Mouse (Mus musculus): ENCODE results near the gene Slc1a1. TPM values are rescaled to one million over a fixed set of nuclear protein-coding genes. Genes with fewer than 3 reads are reported as not detected.

The Slc1a1 gene
- polyA plus RNA-seq, 1 experiment, result 23.4 TPM

DNA sequence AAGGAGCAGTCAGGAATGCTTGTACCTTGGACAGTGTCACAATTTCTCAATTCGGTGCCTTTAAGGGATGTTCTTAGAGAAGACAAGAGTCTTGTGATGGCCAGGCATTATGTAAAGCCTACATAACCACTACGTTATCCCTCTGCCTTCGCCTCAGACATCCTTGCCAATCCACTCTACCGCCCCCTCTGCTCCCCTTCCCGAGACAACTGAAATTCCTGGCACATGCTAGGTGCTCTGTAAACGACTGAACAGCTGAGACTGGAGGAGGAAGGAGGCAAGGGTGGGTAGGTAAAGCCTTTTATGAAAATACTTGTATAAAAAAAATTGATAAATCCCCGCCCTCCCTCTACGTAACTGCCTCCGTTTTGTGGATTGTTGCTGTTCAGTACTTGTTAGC is 73.8 kb downstream of the Slc1a1 start:
- Histone ChIP-seq H3K4me3 (ENCODE audit: low read depth, low read length) (no peak overlapping the region), H3K27ac (ENCODE audit: insufficient read depth, low read depth, low read length) (no peak overlapping the region), H3K27me3 (ENCODE audit: control insufficient read depth, insufficient read depth, low read length) (no peaks in the 10 kb centered on the region), H3K36me3 (ENCODE audit: control insufficient read depth, insufficient read depth, low read length) (peaks cover 22% of the 10 kb centered on the region), H3K4me1 (ENCODE audit: control insufficient read depth, insufficient read depth, insufficient read length, low read length) (peaks cover 3% of the 10 kb centered on the region; the same call in 1 of the 2 replicates)
- TF ChIP-seq CTCF (IDR thresholded peaks at IDR 0.05; ENCODE audit: extremely low read depth, insufficient read length, insufficient replicate concordance, low read depth, low read length) (no peak), POLR2A (IDR thresholded peaks at IDR 0.05; ENCODE audit: low read depth, low read length) (no peak)
- 82% methylated on average over 9 of the region's 9 CpGs for WGBS

DNA sequence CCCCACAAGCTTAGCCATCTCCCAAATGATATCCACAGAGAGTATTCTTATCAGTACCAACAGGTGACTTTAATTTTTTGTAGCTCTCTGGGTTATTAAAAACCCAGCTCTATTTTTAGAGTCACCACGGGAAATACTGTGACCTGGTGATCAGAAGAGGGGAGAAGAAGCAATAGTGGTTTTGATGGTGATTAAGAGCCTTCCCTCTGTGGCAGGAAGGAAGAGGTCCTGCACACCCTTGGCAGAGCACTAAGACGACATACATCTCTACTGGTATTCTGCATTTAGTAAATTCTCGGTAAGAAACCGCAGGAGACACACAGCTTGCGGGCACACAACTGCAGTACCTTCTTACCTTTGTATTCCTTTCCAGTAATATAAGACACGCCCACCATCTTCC is 79.7 kb downstream of the Slc1a1 start:
- TF ChIP-seq POLR2A (IDR thresholded peaks at IDR 0.05; ENCODE audit: low read depth, low read length) (no peak), CTCF (IDR thresholded peaks at IDR 0.05; ENCODE audit: extremely low read depth, insufficient read length, insufficient replicate concordance, low read depth, low read length) (no peak)
- WGBS, result 70% methylated on average over 6 of the region's 6 CpGs
- no peaks in the 10 kb centered on the region for H3K27me3 ChIP-seq (ENCODE audit: control insufficient read depth, insufficient read depth, low read length)

DNA sequence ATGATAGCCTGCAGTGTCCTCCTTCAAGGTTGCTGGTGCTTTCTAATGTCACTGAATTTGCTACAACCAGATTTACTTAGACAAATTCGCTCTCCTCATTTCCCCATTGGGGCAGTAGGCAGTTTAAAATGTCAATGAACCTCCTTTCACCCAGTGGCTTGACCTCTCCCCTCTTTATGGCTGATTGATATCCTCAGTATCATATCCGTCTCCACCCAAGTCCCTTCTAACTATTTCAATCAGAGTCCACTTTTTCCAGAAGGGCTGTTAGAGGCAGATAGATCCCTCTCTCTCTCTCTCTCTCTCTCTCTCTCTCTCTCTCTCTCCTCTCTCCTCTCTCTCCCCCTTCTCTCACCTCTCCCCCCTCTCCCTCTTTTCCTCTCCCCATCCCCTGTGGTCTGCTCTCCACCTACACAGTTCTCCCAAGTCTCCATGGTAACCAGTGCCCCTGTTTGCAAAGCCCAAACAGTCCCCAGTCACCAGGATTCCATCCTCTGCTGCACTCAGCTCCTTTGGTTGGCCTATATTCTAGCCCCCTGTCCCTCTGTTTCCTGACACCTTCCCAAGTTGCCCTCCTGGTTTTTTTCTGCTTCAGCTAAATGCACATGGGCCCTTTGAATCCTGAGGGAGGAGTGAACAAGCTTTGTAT is 80.9 kb downstream of the Slc1a1 start:
- WGBS, result 21% methylated on average over 2 of the region's 2 CpGs
- Histone ChIP-seq H3K27ac (ENCODE audit: insufficient read depth, low read depth, low read length) (peak overlapping the region; percentile 86), H3K4me3 (ENCODE audit: low read depth, low read length) (no peak overlapping the region), H3K36me3 (ENCODE audit: control insufficient read depth, insufficient read depth, low read length) (peaks cover 7% of the 10 kb centered on the region), H3K4me1 (ENCODE audit: control insufficient read depth, insufficient read depth, insufficient read length, low read length) (peaks cover 27% of the 10 kb centered on the region; the same call in 1 of the 2 replicates), H3K27me3 (ENCODE audit: control insufficient read depth, insufficient read depth, low read length) (no peaks in the 10 kb centered on the region)
- TF ChIP-seq CTCF (IDR thresholded peaks at IDR 0.05; ENCODE audit: extremely low read depth, insufficient read length, insufficient replicate concordance, low read depth, low read length), result no peak

More for the DNA sequence above, 79.7 kb downstream of the Slc1a1 start:
- Histone ChIP-seq H3K4me3 (ENCODE audit: low read depth, low read length) (no peak overlapping the region), H3K27ac (ENCODE audit: insufficient read depth, low read depth, low read length) (no peak overlapping the region; the same call in 1 of the 2 replicates), H3K36me3 (ENCODE audit: control insufficient read depth, insufficient read depth, low read length) (peaks cover 8% of the 10 kb centered on the region), H3K4me1 (ENCODE audit: control insufficient read depth, insufficient read depth, insufficient read length, low read length) (peaks cover 27% of the 10 kb centered on the region; the same call in 1 of the 2 replicates)

DNA sequence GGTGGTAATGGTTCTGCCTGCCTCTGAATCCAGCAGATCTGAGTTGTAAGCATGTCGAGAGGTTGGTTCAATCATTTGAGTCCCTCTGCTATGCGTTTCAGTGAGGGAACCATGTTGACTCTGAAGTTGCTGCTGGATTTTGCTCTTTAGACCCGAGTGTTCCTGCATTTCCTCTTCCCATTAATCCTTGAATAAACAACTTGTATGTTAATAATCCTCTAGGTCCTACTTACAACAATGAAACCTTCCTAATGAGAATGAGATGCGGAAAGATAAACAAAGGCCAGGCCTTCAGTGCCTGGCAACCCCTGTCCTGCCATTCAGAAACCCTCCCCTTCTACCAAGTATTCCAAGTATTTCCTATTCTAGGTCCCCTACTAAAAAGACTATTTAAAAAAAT is 81.6 kb downstream of the Slc1a1 start:
- H3K4me1 ChIP-seq (ENCODE audit: control insufficient read depth, insufficient read depth, insufficient read length, low read length), result peaks cover 27% of the 10 kb centered on the region; the same call in 1 of the 2 replicates
- peak overlapping the region; percentile 86 for H3K27ac ChIP-seq (ENCODE audit: insufficient read depth, low read depth, low read length)
- TF ChIP-seq POLR2A (IDR thresholded peaks at IDR 0.05; ENCODE audit: low read depth, low read length), result no peak
- TF ChIP-seq CTCF (IDR thresholded peaks at IDR 0.05; ENCODE audit: extremely low read depth, insufficient read length, insufficient replicate concordance, low read depth, low read length), result no peak
- WGBS, result 19% methylated on average over 4 of the region's 4 CpGs
- H3K4me3 ChIP-seq (ENCODE audit: low read depth, low read length), result no peak overlapping the region
- H3K36me3 ChIP-seq (ENCODE audit: control insufficient read depth, insufficient read depth, low read length), result peaks cover 4% of the 10 kb centered on the region; the same call in 1 of the 2 replicates
- no peaks in the 10 kb centered on the region for H3K27me3 ChIP-seq (ENCODE audit: control insufficient read depth, insufficient read depth, low read length)

- Histone ChIP-seq H3K36me3 (ENCODE audit: control insufficient read depth, insufficient read depth, low read length) (no peaks in the 10 kb centered on the region), H3K27me3 (ENCODE audit: control insufficient read depth, insufficient read depth, low read length) (no peaks in the 10 kb centered on the region), H3K4me3 (ENCODE audit: low read depth, low read length) (no peak overlapping the region), H3K4me1 (ENCODE audit: control insufficient read depth, insufficient read depth, insufficient read length, low read length) (peaks cover 27% of the 10 kb centered on the region; the same call in 1 of the 2 replicates), H3K27ac (ENCODE audit: insufficient read depth, low read depth, low read length) (no peak overlapping the region)
- 78% methylated on average over 5 of the region's 5 CpGs for WGBS
- TF ChIP-seq CTCF (IDR thresholded peaks at IDR 0.05; ENCODE audit: extremely low read depth, insufficient read length, insufficient replicate concordance, low read depth, low read length) (no peak), POLR2A (IDR thresholded peaks at IDR 0.05; ENCODE audit: low read depth, low read length) (no peak)
Measured at GRCm38 (mm10) chr19:28917839-28918238, 83.0 kb downstream of the Slc1a1 start.

- no peak for TF ChIP-seq CTCF (IDR thresholded peaks at IDR 0.05; ENCODE audit: extremely low read depth, insufficient read length, insufficient replicate concordance, low read depth, low read length)
- no peak for TF ChIP-seq POLR2A (IDR thresholded peaks at IDR 0.05; ENCODE audit: low read depth, low read length)
- H3K27ac ChIP-seq (ENCODE audit: insufficient read depth, low read depth, low read length), result no peak overlapping the region
- WGBS, result 94% methylated on average over 5 of the region's 5 CpGs
Measured at GRCm38 (mm10) chr19:28926366-28926765, 91.5 kb downstream of the Slc1a1 start.

GRCm38 (mm10) chr19:28927396-28927795 is 92.5 kb downstream of the Slc1a1 start:
- H3K4me3 ChIP-seq (ENCODE audit: low read depth, low read length), result no peak overlapping the region
- no peak overlapping the region for H3K27ac ChIP-seq (ENCODE audit: insufficient read depth, low read depth, low read length)
- H3K27me3 ChIP-seq (ENCODE audit: control insufficient read depth, insufficient read depth, low read length), result no peaks in the 10 kb centered on the region
- 66% methylated on average over 4 of the region's 4 CpGs for WGBS
- no peaks in the 10 kb centered on the region for H3K36me3 ChIP-seq (ENCODE audit: control insufficient read depth, insufficient read depth, low read length)
- no peaks in the 10 kb centered on the region for H3K4me1 ChIP-seq (ENCODE audit: control insufficient read depth, insufficient read depth, insufficient read length, low read length)
- TF ChIP-seq CTCF (IDR thresholded peaks at IDR 0.05; ENCODE audit: extremely low read depth, insufficient read length, insufficient replicate concordance, low read depth, low read length) (no peak), POLR2A (IDR thresholded peaks at IDR 0.05; ENCODE audit: low read depth, low read length) (no peak)

More at GRCm38 (mm10) chr19:28926366-28926765, 91.5 kb downstream of the Slc1a1 start:
- Histone ChIP-seq H3K36me3 (ENCODE audit: control insufficient read depth, insufficient read depth, low read length) (no peaks in the 10 kb centered on the region), H3K27me3 (ENCODE audit: control insufficient read depth, insufficient read depth, low read length) (no peaks in the 10 kb centered on the region), H3K4me1 (ENCODE audit: control insufficient read depth, insufficient read depth, insufficient read length, low read length) (no peaks in the 10 kb centered on the region), H3K4me3 (ENCODE audit: low read depth, low read length) (no peak overlapping the region)

Data from small intestine, adult 2 months (tissue).